Mouse (Mus musculus) left cerebral cortex, postnatal 14 days (tissue): Measurements from ENCODE around the gene Prl8a8. TPM values are rescaled to one million over a fixed set of nuclear protein-coding genes. Genes with fewer than 3 reads are reported as not detected.

Experiments
- DNase-seq, 2 experiments: peaks; one replicate each; pipeline ENCODE4 v3.0.0; 2021 to 2022; ENCODE audit warnings: low spot score in 2 of 2, mixed read lengths in 1 of 2
- intact Hi-C: fragments of 180-260 bp; cut with DNase I; formaldehyde crosslinking; loops from one replicate; pipeline ENCODE4 v1.15.1; 2025
- long read RNA-seq, 2 experiments: library from polyadenylated mRNA; stranded (forward); transcript quantifications; one replicate each; pipeline ENCODE4 v2.0.0; 2021
- total RNA-seq, 2 experiments: library from RNA; stranded (reverse); gene quantifications; 2 replicates each; pipeline ENCODE4 v1.2.3; 2021

Prl8a8 gene
- total RNA-seq, result not detected
- long read RNA-seq, experiment 1, result 0 reads
- long read RNA-seq, experiment 2, result 0 reads

- no peak for DNase-seq
- intact Hi-C loops, result no loop called here
Observed at GRCm38 (mm10) chr13:27513117-27513516, at the start of gene Prl8a8. Gene Prl8a8, minus strand, starts transcription at chr13:27513217.

GRCm38 (mm10) chr13:27553336-27553735 lies 40.3 kb upstream of the Prl8a8 start:
- intact Hi-C loops, result no loop called here
- no peak for DNase-seq

- intact Hi-C loops, result no loop called here
- no peak for DNase-seq
Observed at GRCm38 (mm10) chr13:27523156-27523555, 10.1 kb upstream of the Prl8a8 start.

GRCm38 (mm10) chr13:27507645-27508044 lies 5.4 kb downstream of the Prl8a8 start:
- intact Hi-C loops, result no loop called here

More at GRCm38 (mm10) chr13:27507645-27508044, 5.4 kb downstream of the Prl8a8 start:
- DNase-seq, result no peak

Other genes starting within 250 kb of the Prl8a8 start
- gene Prl6a1, start 200.6 kb downstream of the Prl8a8 start, total RNA-seq, result not detected
- not detected for gene Prl8a2, start 167.5 kb downstream of the Prl8a8 start, total RNA-seq
- not detected for gene Prl2b1, start 122.4 kb downstream of the Prl8a8 start, total RNA-seq
- not detected for gene Prl8a6, start 74.5 kb downstream of the Prl8a8 start, total RNA-seq
- not detected for gene Prl8a9, start 51.4 kb upstream of the Prl8a8 start, total RNA-seq
- not detected for gene Prl8a1, start 69.0 kb upstream of the Prl8a8 start, total RNA-seq
- not detected for gene Prl7b1, start 97.4 kb upstream of the Prl8a8 start, total RNA-seq
- not detected for gene Prl7a1, start 129.3 kb upstream of the Prl8a8 start, total RNA-seq
- gene Prl7a2, start 154.8 kb upstream of the Prl8a8 start, total RNA-seq, result not detected
- not detected for gene Prl7d1, start 203.5 kb upstream of the Prl8a8 start, total RNA-seq